Mouse (Mus musculus) adrenal gland, postnatal 36 days (tissue): ENCODE results near the gene Adm2. TPM values are rescaled to one million over a fixed set of nuclear protein-coding genes. Genes with fewer than 3 reads are reported as not detected.

Experiments used
- DNase-seq, 2 experiments: peaks; one replicate each; pipeline ENCODE4 v3.0.0; 2021; ENCODE audit warnings: mixed read lengths in 1 of 2
- total RNA-seq, 2 experiments: library from RNA; stranded (reverse); gene quantifications; 2 replicates each; pipeline ENCODE4 v1.2.3; 2021

Adm2 gene
- total RNA-seq, 2 experiments from 2014 or later: not detected

DNA sequence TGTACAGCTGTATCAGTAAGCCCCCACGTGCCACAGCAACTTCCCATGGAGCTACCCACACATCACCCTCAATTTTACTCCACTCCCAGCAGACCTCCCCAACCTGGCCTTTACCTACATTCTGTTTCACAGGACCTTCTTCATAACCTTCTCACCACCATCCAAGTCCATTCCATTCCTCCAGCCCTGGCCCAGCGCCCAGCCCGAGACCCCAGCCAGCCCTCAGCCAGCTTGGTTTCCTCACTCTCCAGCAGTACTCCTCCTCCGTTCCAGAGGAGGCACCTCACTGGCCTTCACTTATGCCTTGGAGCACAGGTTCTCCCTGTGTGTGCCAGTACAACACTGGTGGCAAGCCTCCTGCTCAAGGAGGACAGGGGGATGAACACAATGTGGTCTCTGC is 9.2 kb upstream of the Adm2 start:
- no peak for DNase-seq

DNA sequence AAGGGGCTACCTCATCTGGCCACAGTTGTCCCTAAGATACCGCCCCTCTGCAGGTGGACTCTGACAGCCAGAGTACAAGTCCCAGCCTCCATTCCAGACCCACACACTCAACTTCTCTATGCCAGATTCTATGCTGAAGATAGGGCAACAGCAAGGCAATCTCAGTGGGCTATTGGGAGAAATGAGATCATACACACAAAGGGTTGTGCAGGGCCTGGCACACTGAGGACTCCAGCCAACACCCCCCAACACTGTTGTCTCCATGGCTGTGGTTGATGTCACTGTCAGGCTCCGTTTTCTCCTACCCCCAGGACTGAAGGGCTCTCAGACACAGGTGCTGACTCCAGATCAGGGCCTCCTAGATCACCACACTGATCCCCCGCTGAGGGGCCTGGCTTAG is 8.4 kb upstream of the Adm2 start:
- no peak for DNase-seq

DNA sequence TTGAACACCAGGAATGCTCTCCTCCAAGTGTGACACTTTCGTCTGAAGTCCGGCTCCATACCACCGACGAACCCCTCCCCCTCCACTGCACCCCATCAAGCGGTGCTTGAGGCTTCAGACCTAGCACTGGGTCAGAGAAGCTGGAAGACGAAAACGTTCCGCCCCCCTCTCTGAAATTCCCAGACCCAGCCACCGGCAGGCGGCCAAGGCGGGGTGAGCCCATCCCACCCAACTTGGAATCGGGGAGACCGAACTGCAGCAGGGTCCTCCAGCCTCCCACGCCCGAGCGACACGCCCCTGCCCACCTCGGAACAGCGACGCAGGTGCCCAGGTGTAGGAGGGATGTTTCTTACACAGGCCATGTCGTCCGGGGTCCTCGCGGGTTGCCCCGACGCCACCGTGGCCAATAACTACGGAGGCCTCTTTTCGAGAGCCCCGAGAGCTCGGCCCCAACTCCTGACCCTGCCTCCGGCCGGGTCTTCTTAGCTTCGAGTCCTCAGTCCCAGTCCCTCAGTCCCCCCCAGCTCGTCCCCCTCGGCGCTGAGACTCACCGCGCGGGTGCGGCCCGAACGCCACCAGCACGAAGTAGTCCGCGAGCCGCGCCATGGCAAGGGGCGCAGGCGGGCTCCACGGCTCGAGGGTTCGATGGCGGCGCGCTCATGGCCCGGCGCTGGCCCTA is 7.9 kb upstream of the Adm2 start:
- DNase-seq: peak; percentile 21 to 31

DNA sequence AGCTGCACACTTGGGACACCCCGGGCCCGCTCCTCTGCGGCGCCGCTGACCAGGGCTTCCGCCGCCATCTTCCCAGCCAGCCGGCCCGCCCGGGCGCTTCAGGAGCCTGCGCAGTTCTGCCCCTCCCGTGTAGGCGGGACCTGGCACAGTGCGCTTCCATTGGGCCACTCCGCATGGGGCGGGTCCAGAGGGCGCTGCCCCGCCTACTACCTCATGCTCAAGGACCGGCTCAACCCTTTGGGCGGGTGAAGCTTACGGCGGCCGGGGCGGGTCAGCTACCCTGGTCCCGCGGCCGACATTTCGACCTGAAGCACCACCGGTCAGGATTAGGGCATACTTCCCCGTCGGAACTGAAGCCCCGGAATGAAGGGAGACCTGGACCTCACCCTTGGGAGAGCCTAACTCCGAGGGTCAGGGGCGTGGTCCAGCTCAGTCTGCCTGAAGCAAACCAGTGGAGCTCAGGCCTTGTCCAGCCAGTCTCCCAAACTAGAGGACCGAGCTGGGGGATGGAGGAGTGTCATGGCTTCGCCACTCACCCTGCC is 7.3 kb upstream of the Adm2 start, which contains the start of gene Sbf1:
Gene Sbf1 (minus strand): TSS at position 122 of the 542 bp plus-strand sequence.
- DNase-seq: peak; percentile 99 to 100

DNA sequence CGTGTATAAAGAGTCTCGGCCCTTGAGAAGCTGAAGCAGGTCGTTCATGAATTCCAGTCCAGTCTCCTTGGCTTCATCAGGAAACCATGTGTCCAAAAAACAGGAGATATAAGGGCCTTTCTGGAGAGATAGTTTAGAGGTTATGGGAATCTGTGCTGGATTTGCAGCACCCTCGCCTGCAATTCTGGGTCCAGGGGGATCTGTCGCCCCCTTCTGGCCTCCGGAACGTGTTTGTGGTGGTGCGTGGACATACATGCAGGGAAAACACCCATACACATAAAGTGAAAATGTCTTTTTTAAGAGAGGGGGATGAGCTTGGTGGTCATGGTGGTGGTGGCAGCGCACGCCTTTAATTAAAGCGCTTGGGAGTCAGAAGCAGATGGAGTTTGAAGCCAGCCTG is 6.4 kb upstream of the Adm2 start:
- DNase-seq: peak; percentile 28 to 32

DNA sequence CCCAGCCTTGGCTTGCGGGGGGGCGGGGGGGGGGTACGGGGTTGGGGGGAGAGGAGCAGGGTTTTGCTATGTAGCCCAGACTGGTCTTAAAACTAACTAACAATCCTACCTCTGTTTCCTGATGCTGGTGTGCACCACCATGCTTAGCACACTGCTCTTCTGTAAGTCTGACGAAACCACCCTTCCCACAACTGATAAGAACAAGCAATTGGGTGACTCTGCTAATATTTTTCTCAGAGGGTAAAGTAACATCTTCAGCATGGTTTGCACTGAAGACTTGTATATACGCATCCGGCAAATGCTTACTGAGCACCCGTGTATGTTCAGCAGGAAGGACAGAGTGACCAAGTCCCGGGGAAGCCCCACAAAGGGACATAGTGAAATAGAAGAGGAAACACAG is 1.3 kb upstream of the Adm2 start:
- DNase-seq: no peak

DNA sequence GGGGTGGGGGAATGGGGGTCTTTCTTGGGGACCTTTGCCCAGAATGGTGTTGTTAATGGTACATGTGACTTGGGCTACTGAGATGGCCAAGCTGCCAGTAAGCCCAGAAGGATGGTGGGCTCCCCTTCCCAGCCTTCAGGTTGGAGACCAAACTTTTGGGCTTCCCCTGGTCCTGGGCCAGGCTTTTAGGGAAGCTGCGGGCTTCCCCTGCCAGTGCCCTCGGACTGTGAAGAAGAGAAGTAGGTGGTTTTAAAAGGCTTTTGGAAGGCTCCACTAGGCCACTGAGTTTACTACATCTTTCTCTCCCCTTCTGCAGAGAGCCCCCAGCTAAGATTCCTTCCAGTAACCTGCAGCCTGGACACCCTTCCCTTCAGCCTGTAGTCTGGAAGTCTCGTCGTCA is 1.1 kb downstream of the Adm2 start:
- DNase-seq: no peak

DNA sequence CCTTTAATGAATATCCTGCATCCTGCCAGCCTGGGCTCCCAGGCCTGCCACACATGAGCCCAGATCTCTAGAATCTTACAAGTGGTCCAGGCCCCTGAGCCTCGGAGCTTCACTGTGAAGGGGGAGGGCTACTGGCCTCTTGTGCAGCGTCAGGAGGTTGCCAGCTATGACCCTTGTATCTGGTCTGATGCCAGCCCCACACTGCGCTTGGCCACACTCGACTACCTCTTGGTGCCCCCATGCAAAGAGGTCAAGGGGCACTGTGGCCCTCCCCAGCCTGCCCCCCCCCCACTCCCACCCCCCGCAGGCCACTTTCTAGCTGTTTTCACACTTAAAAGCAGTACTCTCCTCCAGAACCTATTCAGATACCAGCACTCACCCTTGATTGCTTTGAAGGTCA is 3.9 kb downstream of the Adm2 start:
- DNase-seq: no peak

DNA sequence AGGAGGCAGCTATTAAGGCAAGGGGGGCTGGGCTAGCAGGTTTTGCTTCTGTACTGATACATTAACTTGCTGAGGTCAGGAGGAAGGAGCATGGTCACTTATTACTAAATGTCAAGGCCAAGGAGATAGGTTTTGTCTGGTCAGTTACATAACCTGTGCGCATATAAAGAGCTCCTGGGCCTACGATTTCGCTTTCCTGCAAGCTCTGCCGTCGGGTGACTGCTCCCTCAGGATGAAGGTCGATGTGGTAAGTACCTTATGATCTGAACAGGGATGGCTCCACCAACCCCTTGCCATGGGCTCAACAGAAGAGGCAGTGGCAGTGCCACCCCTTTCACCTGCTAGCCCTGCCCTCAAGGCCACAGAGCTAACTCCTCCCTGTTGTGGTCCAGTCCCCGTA is 11.8 kb downstream of the Adm2 start, which contains the start of gene Miox:
Gene Miox (plus strand): TSS at position 128 of the 400 bp plus-strand sequence.
- no peak for DNase-seq

DNA sequence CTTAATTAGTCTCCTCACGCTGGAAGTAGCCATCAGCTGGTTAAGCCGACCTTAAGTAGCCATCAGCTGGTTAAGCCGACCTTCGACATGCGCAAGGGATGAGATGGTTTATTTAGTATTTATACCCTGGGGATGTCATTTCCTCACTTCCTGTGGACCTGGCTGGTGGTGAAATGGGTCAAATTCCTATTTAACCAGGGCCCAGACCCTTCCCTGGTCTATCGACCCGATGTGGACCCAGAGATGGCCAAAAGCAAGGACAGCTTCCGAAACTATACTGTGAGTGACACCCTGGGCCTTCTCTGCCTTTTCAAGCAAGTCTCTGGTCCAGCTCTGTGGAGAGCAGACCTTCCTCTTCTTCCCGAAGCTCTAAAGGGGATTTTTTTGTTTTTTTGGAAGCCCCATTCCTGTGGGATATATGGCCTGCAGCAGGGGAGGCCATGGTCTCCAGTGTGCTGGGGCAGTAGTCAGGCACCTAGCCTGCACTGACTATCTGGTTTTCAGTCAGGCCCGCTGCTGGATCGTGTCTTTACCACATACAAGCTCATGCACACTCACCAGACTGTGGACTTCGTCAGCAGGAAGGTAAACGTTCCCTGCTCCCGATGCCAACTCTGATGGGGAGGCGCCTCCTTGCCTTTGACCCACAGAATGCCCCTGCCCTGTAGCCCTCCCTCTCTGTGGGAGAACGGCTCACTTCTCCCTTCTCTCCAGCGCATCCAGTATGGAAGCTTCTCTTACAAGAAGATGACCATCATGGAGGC is 12.4 kb downstream of the Adm2 start:
- no peak for DNase-seq

DNA sequence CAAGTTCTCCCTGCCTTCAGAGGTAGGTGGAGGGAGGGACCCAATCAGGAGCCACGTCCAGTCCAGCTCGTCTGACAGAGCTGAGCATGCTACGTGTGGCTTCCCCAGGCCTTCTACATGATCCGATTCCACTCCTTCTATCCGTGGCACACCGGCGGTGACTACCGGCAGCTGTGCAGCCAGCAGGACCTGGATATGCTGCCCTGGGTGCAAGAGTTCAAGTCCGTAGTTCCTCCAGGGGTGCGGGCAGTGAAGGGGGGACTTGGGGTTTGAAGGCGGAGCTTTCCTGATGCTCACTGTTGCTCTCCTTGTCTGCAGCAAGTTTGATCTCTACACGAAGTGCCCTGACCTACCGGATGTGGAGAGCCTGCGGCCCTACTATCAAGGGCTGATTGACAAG is 13.9 kb downstream of the Adm2 start:
- no peak for DNase-seq

DNA sequence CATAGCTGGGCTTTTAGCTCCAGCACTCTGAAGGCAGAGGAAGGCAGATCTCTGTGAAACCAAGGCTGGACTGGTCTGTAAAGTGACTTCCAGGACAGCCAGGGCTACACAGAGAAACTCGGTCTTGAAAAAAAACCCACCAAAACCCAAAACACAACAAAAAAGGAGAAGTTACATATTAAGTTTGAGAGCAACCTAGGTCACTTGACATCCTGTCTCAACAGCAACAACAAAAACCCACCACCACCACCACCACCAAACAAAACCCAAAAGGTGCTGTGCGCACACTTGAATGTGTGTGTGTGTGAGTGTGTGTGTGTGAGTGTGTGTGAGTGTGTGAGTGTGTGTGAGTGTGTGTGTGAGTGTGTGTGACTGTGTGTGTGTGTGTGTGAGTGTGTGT is 17.2 kb downstream of the Adm2 start:
- no peak for DNase-seq

DNA sequence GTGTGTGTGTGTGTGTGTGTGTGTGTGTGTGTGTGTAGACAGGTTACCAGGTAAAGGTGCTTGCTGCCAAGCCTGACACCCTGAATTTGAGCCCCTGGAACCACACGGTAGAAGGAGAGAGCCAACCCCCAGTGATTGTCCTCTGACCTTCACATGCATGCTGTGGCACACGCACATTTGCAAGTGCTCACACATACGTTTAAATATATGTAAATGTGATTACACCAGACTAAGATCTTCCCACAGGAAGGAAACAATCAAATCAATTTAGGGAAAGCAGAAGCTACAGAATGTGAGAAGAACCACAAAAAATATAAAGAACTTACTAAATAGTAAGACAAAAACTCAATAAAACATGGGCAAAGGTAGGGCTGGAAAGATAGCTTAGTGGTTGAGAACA is 17.6 kb downstream of the Adm2 start:
- no peak for DNase-seq

DNA sequence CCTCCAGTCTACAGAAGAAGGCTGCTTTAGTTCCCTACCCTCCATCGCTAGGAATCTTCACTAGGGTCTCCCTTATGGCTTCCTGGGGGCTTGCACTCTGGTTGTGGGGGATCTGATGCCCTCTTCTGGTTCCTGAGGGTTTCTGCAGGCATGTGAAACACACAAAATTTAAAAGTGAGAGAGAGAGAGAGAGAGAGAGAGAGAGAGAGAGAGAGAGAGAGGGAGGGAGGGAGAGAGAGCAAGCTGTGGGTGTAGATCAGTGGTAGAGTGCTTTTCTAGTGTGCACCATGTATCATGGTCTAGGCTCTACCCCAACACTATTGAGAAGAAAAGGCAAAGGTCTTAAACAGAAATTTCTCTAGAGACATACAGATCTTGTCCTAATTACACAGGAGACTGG is 19.2 kb downstream of the Adm2 start:
- no peak for DNase-seq

DNA sequence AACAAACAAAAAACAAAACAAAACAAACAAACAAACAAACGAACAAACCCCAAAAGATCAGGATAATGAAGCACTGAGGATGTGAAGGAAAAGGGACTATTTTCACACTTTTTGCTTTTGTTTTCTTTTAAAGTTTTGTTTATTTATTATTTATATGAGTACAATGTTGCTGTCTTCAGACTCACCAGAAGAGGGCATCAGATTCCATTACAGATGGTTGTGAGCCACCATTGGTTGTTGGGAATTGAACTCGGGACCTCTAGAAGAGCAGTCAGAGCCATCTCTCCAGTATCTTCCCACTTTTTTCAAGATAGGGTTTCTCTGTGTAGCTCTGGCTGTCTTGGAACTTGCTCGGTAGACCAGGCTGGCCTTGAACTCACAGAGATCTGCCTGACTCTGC is 20.8 kb downstream of the Adm2 start:
- DNase-seq: no peak

DNA sequence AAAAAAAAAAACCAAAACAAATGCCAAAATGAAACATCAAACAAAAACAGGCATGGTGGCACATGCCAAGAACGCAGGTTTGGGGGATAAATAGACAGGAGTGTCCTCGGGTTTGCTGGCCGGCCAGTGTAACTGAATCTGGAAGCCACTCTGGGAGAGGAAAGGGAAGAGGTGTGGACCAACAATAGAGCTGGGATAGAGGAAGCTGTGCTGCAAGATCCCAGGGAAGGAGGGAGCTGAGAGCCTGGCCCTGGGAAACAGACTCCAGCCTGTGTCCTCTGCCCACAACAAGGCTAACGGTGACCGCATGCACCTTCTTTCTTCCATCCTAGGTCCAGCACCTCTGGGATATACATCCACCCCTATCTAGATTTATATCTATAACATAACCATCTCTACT is 27.9 kb downstream of the Adm2 start:
- peak in 1 of 2 experiments; percentile 10 for DNase-seq

DNA sequence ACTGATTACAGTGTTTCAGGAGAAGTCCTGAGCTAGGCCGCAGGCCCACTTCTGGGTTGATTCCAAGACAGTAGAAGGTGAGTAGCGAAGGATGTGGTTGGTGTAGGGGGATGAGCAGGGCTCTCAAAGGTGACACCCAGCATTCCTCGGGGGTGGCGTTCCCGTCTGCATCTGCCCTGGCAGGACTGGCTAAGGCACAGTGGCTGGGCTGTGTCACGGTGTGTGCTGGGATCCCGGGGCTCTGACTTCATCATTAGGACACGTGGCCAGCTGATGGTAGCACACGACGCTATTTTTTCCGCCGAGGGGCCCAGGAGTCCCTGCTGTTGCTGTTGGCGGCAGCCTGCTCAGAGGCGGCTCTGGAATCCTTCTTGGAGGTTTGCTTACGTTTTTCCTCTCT is 28.8 kb downstream of the Adm2 start:
- no peak for DNase-seq

DNA sequence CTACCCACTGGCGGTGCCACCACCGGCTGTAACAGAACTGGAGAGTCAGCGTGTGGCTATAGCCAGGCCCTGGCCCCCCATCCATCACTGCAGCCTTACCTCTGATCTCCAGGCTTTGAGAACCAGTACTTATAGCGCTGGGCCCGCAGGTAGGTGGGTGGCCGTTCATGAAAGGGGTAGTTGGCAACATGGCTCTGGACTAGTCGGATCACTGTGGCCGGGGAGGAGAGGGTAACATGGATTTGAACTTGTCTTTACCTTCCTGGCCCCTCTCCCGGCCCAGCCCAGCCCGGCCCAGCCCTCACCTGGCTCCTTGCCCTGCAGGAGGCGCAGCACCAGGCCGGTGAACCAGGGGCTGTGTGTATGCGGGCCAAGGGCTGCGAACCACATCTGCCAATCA is 29.5 kb downstream of the Adm2 start:
- no peak for DNase-seq

DNA sequence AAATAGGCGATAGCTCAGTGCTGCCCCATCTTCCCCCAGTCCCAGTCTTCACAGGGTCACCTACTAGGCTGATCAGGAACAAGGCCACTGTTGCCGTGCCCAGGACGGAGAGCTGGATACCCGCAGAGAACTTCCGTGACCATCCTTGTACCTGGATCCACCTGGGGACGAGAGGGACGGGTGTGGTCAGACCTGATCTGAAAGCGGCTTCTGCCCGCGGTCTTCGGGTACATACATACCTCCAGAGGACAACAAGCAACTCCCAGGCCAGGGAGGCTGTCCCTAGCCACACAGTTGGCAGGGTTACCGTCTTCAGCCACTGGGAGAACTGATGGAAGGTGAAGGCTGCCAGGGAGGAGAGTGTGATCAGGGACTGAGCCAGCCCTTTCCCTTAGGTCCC is 30.3 kb downstream of the Adm2 start:
- no peak for DNase-seq

DNA sequence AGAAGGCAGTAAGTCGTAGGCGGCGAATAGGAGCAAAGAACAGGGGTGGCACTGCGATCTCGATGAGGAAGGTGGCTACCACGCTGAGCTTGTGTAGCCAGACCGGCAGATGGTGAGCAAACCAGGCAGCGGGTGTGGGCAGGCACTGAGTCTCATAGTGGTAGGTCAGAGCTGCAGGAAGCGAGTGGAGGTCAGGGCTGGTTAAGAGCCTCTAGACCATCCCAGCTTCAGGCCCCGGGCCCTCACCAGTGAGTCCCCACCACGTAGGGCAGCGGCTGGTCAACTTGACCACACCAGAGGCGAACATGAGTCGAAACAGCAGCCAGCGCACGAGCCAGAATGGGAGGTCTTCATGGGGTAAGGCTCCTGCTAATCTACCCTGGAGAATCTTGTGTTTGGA is 31.3 kb downstream of the Adm2 start:
- no peak for DNase-seq

DNA sequence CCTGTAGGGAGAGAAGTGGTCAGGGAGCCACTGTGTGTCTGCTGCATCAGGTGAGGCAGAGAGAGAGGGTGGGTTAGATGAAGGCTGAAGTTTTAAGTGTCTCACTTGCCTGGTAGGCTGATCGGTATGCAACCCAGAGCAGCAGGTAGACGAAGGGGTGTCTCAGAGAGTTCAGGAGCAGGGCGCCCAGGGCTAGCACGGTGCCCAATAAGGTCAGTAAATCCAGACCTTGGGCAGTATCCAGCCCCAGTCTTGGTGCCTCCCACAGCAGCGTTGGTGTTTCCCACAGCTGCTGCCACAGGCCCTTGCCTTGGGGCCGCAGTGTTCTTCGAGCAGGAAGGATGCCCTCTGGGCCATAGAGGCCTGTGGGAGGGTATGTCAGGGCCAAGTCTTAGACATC is 31.9 kb downstream of the Adm2 start:
- DNase-seq: no peak

DNA sequence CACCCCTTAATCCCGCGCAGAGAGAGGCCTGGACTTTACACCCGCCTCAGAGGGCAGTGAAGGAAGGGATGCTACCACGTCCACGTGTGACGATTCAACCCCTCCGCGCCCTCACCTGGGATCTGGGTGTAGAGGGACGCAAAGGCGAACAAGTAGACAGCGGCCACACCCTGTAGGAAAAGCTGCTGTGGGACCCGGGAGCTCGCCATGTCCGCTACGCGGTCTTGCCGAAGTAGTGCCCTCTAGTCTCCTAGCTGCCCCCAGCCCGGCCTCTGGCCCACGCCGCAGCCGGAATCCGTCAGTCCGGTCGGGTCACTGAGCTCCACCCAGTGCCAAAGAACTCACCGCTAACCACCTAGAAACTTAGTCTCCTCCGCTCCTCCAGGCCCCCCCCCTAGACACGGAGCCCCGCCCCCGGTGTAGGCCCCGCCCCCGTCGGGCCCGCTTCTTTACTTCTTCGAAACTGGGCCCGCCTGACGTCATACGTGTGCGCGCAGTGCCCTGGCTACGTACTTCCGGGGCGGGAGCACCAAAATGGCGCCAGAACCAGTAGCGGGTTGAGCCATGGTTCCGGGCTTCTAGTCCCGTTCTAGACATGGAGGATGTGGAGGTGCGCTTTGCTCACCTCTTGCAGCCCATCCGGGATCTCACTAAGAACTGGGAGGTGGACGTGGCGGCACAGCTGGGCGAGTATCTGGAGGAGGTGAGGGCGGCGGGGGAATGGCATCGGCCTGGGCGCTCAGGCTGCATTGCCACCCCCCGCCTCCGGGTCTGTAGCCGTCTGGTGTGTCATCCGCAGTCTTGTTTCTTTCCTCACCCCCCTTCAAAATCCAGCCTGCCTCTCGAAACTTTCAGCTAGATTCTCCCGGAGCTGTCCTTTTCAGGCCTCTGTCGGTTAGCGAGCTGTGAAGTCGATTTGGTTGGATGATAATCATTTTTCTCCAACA is 33.0 kb downstream of the Adm2 start, which contains the start of the genes Lmf2 and Ncaph2:
Gene Lmf2 (minus strand): TSS at position 419 of the 947 bp plus-strand sequence.
Gene Ncaph2 (plus strand): TSS at position 479 of the 947 bp plus-strand sequence.
- DNase-seq: peak; percentile 97 to 98
